Mouse (Mus musculus) intestine, postnatal 0 days (tissue): ENCODE results near the gene Ndufa13. TPM values are rescaled to one million over a fixed set of nuclear protein-coding genes. Genes with fewer than 3 reads are reported as not detected.

Experiments used
- ATAC-seq: fragments of 200-750 bp; cut with Nextera tagmentation; 2 replicates; pipeline ENCODE4 v1.8.0; 2017; ENCODE audit warnings: mild to moderate bottlenecking, moderate TSS enrichment, moderate library complexity
- H3K27ac ChIP-seq: fragments of 300-500 bp; sonication (generic); 2 replicates; pipeline ENCODE4 v1.5.1; 2014; ENCODE audit warnings: mild to moderate bottlenecking, low read depth, low read length, moderate library complexity
- H3K27me3 ChIP-seq: fragments of 300-500 bp; sonication (generic); replicated peaks from 2 replicates; pipeline ENCODE4 v1.6.1; 2014; ENCODE audit warnings: low read length, mixed read lengths; ENCODE audit not compliant: control insufficient read depth, insufficient read depth
- H3K36me3 ChIP-seq: fragments of 300-500 bp; sonication (generic); 2 replicates; pipeline ENCODE4 v1.6.1; 2014; ENCODE audit warnings: mild to moderate bottlenecking, moderate library complexity; ENCODE audit not compliant: control insufficient read depth, insufficient read depth
- H3K4me1 ChIP-seq: fragments of 300-500 bp; sonication (generic); replicated peaks from 2 replicates; pipeline ENCODE4 v1.6.1; 2014; ENCODE audit warnings: antibody characterized with exemption, low read length, mixed read lengths; ENCODE audit not compliant: control insufficient read depth, insufficient read depth
- H3K4me2 ChIP-seq: fragments of 300-500 bp; sonication (generic); replicated peaks from 2 replicates; pipeline ENCODE4 v1.6.1; 2014; ENCODE audit warnings: low read depth, mild to moderate bottlenecking, moderate library complexity
- H3K4me3 ChIP-seq: fragments of 300-500 bp; sonication (generic); 2 replicates; pipeline ENCODE4 v1.5.1; 2014; ENCODE audit warnings: low read depth, low read length
- H3K9ac ChIP-seq: fragments of 300-500 bp; sonication (generic); 2 replicates; pipeline ENCODE4 v1.6.1; 2014; ENCODE audit warnings: mild to moderate bottlenecking, low read depth, low read length
- H3K9me3 ChIP-seq: fragments of 300-500 bp; sonication (generic); 2 replicates; pipeline ENCODE4 v1.6.1; 2016; ENCODE audit warnings: mixed run types; ENCODE audit not compliant: control insufficient read depth
- CTCF ChIP-seq: sonication (generic); IDR thresholded peaks from 2 replicates; pipeline ENCODE4 v1.5.1; 2016; ENCODE audit warnings: low read depth, mild to moderate bottlenecking, control low read depth, antibody characterized with exemption, moderate library complexity
- WGBS: fragments of 180-500 bp; shearing (Covaris S2); extraction: QIAGEN DNeasy Blood & Tissue Kit; methylation state at CpG from one replicate; pipeline ENCODE4 v1.1.7; 2014; 5-methylcytosine and 5-hydroxymethylcytosine counted together
- polyA plus RNA-seq: library from polyadenylated mRNA; unstranded; fragments of >200 nt; fragmentation: Nextera tagmentation; extraction: Ambion mirVana; gene quantifications from 2 replicates; pipeline ENCODE4 v1.2.1, GENCODE M21; 2015

Ndufa13 gene
- polyA plus RNA-seq, 1 experiment from 2014 or later, result 310 TPM

DNA sequence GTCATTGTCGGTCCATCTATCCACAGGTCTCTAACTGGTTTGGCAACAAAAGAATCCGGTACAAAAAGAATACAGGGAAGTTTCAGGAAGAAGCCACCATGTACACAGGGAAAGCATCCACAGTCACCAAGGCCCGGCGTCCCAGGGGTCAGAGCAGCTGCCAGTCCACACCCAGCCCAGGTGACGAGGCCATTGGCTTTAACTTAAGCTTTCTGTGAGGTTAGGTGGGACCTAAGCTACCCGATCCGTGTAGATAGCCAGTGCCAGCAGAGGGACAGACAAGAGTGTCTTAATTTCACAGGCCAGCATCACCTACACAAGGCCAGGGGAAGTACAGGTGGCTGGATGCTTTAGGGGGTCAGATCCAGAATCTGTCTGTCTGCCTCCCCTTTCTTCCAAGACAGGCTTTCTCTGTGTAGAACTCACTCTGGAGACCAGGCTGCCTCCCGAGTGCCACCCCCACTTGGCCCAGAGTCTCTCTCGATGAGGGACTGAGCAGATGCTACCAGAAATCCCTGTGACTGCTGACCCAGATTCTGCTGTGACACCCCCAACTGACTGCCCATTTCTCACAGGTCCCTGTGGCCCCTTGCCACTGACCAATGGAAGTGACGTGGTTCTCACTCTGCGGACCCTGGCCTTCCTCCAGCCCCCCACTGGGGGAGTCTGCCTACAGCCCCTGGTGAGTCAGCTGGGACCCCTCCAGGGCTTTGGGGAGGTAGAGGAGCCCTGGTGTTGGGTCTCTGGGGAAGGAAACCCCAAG, 32.2 kb downstream of the Ndufa13 start:
- no peak overlapping the region for H3K4me2 ChIP-seq
- no peaks in the 10 kb centered on the region for H3K36me3 ChIP-seq
- H3K9me3 ChIP-seq, result no peaks in the 10 kb centered on the region
- no peak overlapping the region for H3K27ac ChIP-seq
- H3K4me3 ChIP-seq, result no peak overlapping the region
- WGBS, result 81% methylated on average over 11 of the region's 11 CpGs
- no peak for TF ChIP-seq CTCF
- no peak for ATAC-seq
- H3K27me3 ChIP-seq, result no peaks in the 10 kb centered on the region
- no peaks in the 10 kb centered on the region for H3K4me1 ChIP-seq
- no peak overlapping the region for H3K9ac ChIP-seq

DNA sequence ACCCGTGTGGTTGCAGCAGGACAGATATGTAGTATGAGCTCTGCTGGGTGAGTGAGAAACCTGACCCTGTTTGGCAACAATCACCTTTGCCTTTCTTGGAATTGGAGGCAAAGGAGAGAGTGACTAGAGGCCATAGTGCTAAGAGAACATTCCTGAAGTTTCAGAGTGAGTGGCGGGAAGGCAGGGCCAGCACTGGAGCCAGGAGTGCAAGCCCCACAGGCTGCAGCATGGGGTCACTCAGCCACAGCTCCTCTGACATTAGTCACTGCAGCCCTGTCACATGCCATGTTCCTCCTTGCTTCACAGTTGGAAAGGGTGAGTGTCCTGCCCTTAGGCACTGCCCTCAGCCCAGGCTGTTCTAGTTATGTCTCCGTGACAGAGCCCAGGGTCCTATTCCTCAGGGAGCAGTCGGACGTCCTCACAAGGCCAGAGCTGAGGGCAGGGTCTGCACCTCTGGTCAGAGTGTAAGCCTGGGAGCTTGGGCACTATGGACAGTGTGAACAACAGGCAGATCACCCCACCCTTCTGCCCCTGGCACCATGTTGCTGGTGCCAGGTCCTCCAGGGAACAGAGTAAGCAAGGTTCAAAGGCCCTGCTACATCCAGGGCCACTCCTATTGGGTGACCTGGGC, 34.5 kb downstream of the Ndufa13 start:
- Histone ChIP-seq H3K27me3 (no peaks in the 10 kb centered on the region), H3K9me3 (no peaks in the 10 kb centered on the region), H3K36me3 (no peaks in the 10 kb centered on the region), H3K4me3 (no peak overlapping the region), H3K27ac (no peak overlapping the region), H3K9ac (no peak overlapping the region; the same call in 1 of the 2 replicates), H3K4me2 (no peak overlapping the region), H3K4me1 (no peaks in the 10 kb centered on the region)
- 0 out of 2 replicates have a peak, but pooled peaks have one; percentile 34 for ATAC-seq
- TF ChIP-seq CTCF, result no peak
- 76% methylated on average over 5 of the region's 5 CpGs for WGBS

DNA sequence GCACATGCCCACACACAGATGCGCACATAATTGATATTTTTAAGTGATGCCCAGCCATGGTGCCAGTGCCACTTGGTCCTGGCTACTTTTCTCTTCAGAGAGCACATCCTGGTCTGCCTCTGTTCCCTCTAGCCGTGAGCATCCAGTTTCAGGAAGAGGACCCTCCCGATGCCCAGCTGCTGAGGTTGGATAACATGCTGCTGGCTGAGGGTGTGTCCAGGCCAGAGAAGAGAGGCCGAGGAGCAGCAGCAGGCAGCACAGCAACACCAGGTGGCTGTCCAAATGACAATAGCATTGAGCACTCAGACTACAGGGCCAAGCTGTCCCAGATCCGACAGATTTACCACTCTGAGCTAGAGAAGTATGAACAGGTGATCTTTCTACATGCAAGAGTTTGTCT, 38.2 kb downstream of the Ndufa13 start:
- no peak for ATAC-seq
- no peak for TF ChIP-seq CTCF
- Histone ChIP-seq H3K36me3 (no peaks in the 10 kb centered on the region), H3K27me3 (no peaks in the 10 kb centered on the region), H3K4me3 (no peak overlapping the region), H3K4me2 (no peak overlapping the region), H3K9ac (no peak overlapping the region), H3K4me1 (no peaks in the 10 kb centered on the region), H3K27ac (no peak overlapping the region), H3K9me3 (no peaks in the 10 kb centered on the region)
- 71% methylated on average over 5 of the region's 5 CpGs for WGBS

GRCm38 (mm10) chr8:69863387-69864020, 38.9 kb downstream of the Ndufa13 start:
- Histone ChIP-seq H3K4me1 (no peaks in the 10 kb centered on the region), H3K4me2 (no peak overlapping the region), H3K9ac (no peak overlapping the region), H3K27me3 (no peaks in the 10 kb centered on the region), H3K27ac (no peak overlapping the region), H3K9me3 (no peaks in the 10 kb centered on the region), H3K4me3 (no peak overlapping the region), H3K36me3 (no peaks in the 10 kb centered on the region)
- no peak for ATAC-seq
- WGBS, result 62% methylated on average over 5 of the region's 5 CpGs
- no peak for TF ChIP-seq CTCF

- Histone ChIP-seq H3K4me2 (no peak overlapping the region), H3K4me1 (no peaks in the 10 kb centered on the region), H3K4me3 (no peak overlapping the region), H3K36me3 (no peaks in the 10 kb centered on the region), H3K9me3 (no peaks in the 10 kb centered on the region), H3K9ac (no peak overlapping the region), H3K27ac (no peak overlapping the region), H3K27me3 (no peaks in the 10 kb centered on the region)
- TF ChIP-seq CTCF, result no peak
- ATAC-seq, result no peak
- 71% methylated on average over 2 of the region's 2 CpGs for WGBS
Measured at GRCm38 (mm10) chr8:69861251-69861650, 41.1 kb downstream of the Ndufa13 start.

GRCm38 (mm10) chr8:69860807-69861206, 41.6 kb downstream of the Ndufa13 start:
- 62% methylated on average over 4 of the region's 4 CpGs for WGBS
- no peak overlapping the region for H3K4me2 ChIP-seq
- H3K9me3 ChIP-seq, result no peaks in the 10 kb centered on the region
- no peak overlapping the region for H3K27ac ChIP-seq
- H3K27me3 ChIP-seq, result no peaks in the 10 kb centered on the region
- H3K4me1 ChIP-seq, result no peaks in the 10 kb centered on the region
- peak; percentile 60 for TF ChIP-seq CTCF
- H3K36me3 ChIP-seq, result no peaks in the 10 kb centered on the region
- no peak for ATAC-seq
- H3K4me3 ChIP-seq, result no peak overlapping the region
- H3K9ac ChIP-seq, result no peak overlapping the region
